ENCODE assay signal across 18 mouse cellular contexts in genomic region chr8:120435781-120436180, GRCm38 (mm10).
DNase-seq lines count a peak whose midpoint lies in the region; ATAC-seq and TF ChIP-seq lines count a peak whose summit lies in the region.
"Had no signal": no experiment of that assay in that cellular context is flagged by ENCODE, and none has a peak within 500 bp of the region (broad histone marks: within the 10 kb centered on the region; RNA-seq: fewer than 3 reads in every experiment).

No protein-coding gene starts in this region.

- H3K4me2 ChIP-seq in hindbrain, embryonic 12.5 days (replicated peaks), result no peak overlapping the region
- H3K4me2 ChIP-seq in neural tube, embryonic 13.5 days, result no peak overlapping the region
- H3K4me2 ChIP-seq in forebrain, postnatal 0 days (ENCODE audit: low read depth), result no peak overlapping the region
- H3K4me2 ChIP-seq: hindbrain, embryonic 14.5 days had no signal

- no peak for DNase-seq in hindbrain, embryonic 10.5 days (ENCODE audit: low spot score)
- DNase-seq in neural tube, embryonic 10.5 days (ENCODE audit: extremely low spot score, low spot score), result no peak
- peak; percentile 15 for DNase-seq in splenic B cell, adult 2 months (ENCODE audit: low read depth, low spot score)
- no peak for DNase-seq in layer of hippocampus, adult 18-20 months (ENCODE audit: low spot score in 2 of 2)
- DNase-seq in forebrain, postnatal 0 days, result no peak
- DNase-seq: adrenal gland, adult 8-10 months; adrenal gland, postnatal 36 days; cerebellum, adult 2 months; gastrocnemius, postnatal 10 days; heart, postnatal 10 days; heart, postnatal 4 days had no signal

- peaks cover 6% of the 10 kb centered on the region for H3K9me3 ChIP-seq in hindbrain, embryonic 10.5 days
- no peaks in the 10 kb centered on the region for H3K9me3 ChIP-seq in hindbrain, embryonic 12.5 days (replicated peaks)
- no peaks in the 10 kb centered on the region for H3K9me3 ChIP-seq in neural tube, embryonic 13.5 days
- H3K9me3 ChIP-seq in megakaryocyte, embryonic 14.5 days, result peaks cover 9% of the 10 kb centered on the region; the same call in 1 of the 2 replicates
- H3K9me3 ChIP-seq in forebrain, postnatal 0 days (ENCODE audit: low read length), result no peaks in the 10 kb centered on the region

- no peak overlapping the region for H3K4me3 ChIP-seq in hindbrain, embryonic 10.5 days
- no peak overlapping the region for H3K4me3 ChIP-seq in hindbrain, embryonic 12.5 days
- no peak overlapping the region for H3K4me3 ChIP-seq in neural tube, embryonic 13.5 days
- peak overlapping the region; percentile 76 for H3K4me3 ChIP-seq in megakaryocyte, embryonic 14.5 days (replicated peaks)
- H3K4me3 ChIP-seq in forebrain, postnatal 0 days (ENCODE audit: low read depth, low read length), result no peak overlapping the region
- H3K4me3 ChIP-seq: embryonic facial prominence, embryonic 10.5 days had no signal

- H3K36me3 ChIP-seq in hindbrain, embryonic 10.5 days, result 0 out of 2 replicates have a peak, but pooled peaks cover 3% of the 10 kb centered on the region
- no peaks in the 10 kb centered on the region for H3K36me3 ChIP-seq in hindbrain, embryonic 12.5 days
- no peaks in the 10 kb centered on the region for H3K36me3 ChIP-seq in neural tube, embryonic 13.5 days
- H3K36me3 ChIP-seq in megakaryocyte, embryonic 14.5 days (replicated peaks; ENCODE audit: low read length), result peaks cover 7% of the 10 kb centered on the region
- no peaks in the 10 kb centered on the region for H3K36me3 ChIP-seq in splenic B cell, adult 2 months (ENCODE audit: control insufficient read depth, insufficient read depth, low read length, poor library complexity, severe bottlenecking)
- H3K36me3 ChIP-seq in forebrain, postnatal 0 days (ENCODE audit: insufficient read depth), result no peaks in the 10 kb centered on the region; the same call in 1 of the 2 replicates
- H3K36me3 ChIP-seq: G1E had no signal

- no peak overlapping the region for H3K9ac ChIP-seq in hindbrain, embryonic 12.5 days
- no peak overlapping the region for H3K9ac ChIP-seq in neural tube, embryonic 13.5 days
- H3K9ac ChIP-seq in forebrain, postnatal 0 days, result no peak overlapping the region
- H3K9ac ChIP-seq: hindbrain, embryonic 14.5 days had no signal

- peak overlapping the region; percentile 46; the same call in 1 of the 2 replicates for H3K27ac ChIP-seq in hindbrain, embryonic 10.5 days
- H3K27ac ChIP-seq in hindbrain, embryonic 12.5 days, result no peak overlapping the region
- 0 out of 2 replicates have a peak overlapping the region, but pooled peaks have one; percentile 38 for H3K27ac ChIP-seq in neural tube, embryonic 13.5 days (replicated peaks)
- H3K27ac ChIP-seq in forebrain, postnatal 0 days (ENCODE audit: low read depth, low read length), result no peak overlapping the region
- H3K27ac ChIP-seq: embryonic facial prominence, embryonic 10.5 days; hindbrain, embryonic 14.5 days had no signal

- peaks cover 80% of the 10 kb centered on the region for H3K4me1 ChIP-seq in hindbrain, embryonic 10.5 days (replicated peaks)
- H3K4me1 ChIP-seq in hindbrain, embryonic 12.5 days, result peaks cover 62% of the 10 kb centered on the region
- peaks cover 71% of the 10 kb centered on the region for H3K4me1 ChIP-seq in neural tube, embryonic 13.5 days (replicated peaks)
- H3K4me1 ChIP-seq in megakaryocyte, embryonic 14.5 days, result peaks cover 91% of the 10 kb centered on the region
- H3K4me1 ChIP-seq in forebrain, postnatal 0 days (ENCODE audit: insufficient read depth), result peaks cover 27% of the 10 kb centered on the region

- no peak for ATAC-seq in hindbrain, embryonic 12.5 days (ENCODE audit: low FRiP score)
- ATAC-seq in neural tube, embryonic 13.5 days (ENCODE audit: low read depth), result no peak
- ATAC-seq in forebrain, postnatal 0 days, result no peak
- ATAC-seq: forebrain, embryonic 14.5 days had no signal

- WGBS in hindbrain, embryonic 10.5 days, result 92% methylated on average over 15 of the region's 15 CpGs
- WGBS in hindbrain, embryonic 12.5 days, result 95% methylated on average over 15 of the region's 15 CpGs
- 92% methylated on average over 15 of the region's 15 CpGs for WGBS in neural tube, embryonic 13.5 days
- 93% methylated on average over 15 of the region's 15 CpGs for WGBS in forebrain, postnatal 0 days

- peaks cover 49% of the 10 kb centered on the region for H3K27me3 ChIP-seq in hindbrain, embryonic 10.5 days (ENCODE audit: insufficient read depth, poor library complexity, severe bottlenecking)
- peaks cover 3% of the 10 kb centered on the region; the same call in 1 of the 2 replicates for H3K27me3 ChIP-seq in hindbrain, embryonic 12.5 days
- no peaks in the 10 kb centered on the region for H3K27me3 ChIP-seq in neural tube, embryonic 13.5 days
- peaks cover 4% of the 10 kb centered on the region for H3K27me3 ChIP-seq in megakaryocyte, embryonic 14.5 days (replicated peaks)
- no peaks in the 10 kb centered on the region for H3K27me3 ChIP-seq in splenic B cell, adult 2 months (ENCODE audit: control insufficient read depth, insufficient read depth, low read length, poor library complexity, severe bottlenecking)
- no peaks in the 10 kb centered on the region for H3K27me3 ChIP-seq in forebrain, postnatal 0 days (ENCODE audit: insufficient read depth, low read length)

- no peak for TF ChIP-seq CTCF in forebrain, postnatal 0 days (IDR thresholded peaks at IDR 0.05; ENCODE audit: low read depth)

Comparison
In these comparisons a context has a peak if more than half of its experiments do, and no peak if none do; other contexts are left out.
1. H3K27ac ChIP-seq: peak in hindbrain, embryonic 10.5 days (single experiment) and neural tube, embryonic 13.5 days (single experiment); none in hindbrain, embryonic 12.5 days (single experiment) and forebrain, postnatal 0 days (single experiment).